Mouse (Mus musculus) lung, embryonic 14.5 days (tissue): ENCODE measurements around the gene Smc4. TPM values are rescaled to one million over a fixed set of nuclear protein-coding genes. Genes with fewer than 3 reads are reported as not detected.

Source experiments
- ATAC-seq: fragments of 200-750 bp; cut with Nextera tagmentation; 2 replicates; pipeline ENCODE4 v1.8.0; 2017; ENCODE audit warnings: mild to moderate bottlenecking, moderate TSS enrichment, moderate library complexity; ENCODE audit not compliant: insufficient read depth
- DNase-seq: peaks from one replicate; pipeline ENCODE4 v3.0.0-alpha.2; 2015
- H3K27ac ChIP-seq: fragments of 300-500 bp; sonication (generic); 2 replicates; pipeline ENCODE4 v1.5.1; 2014; ENCODE audit warnings: low read depth, mild to moderate bottlenecking, moderate library complexity
- H3K27me3 ChIP-seq: fragments of 300-500 bp; sonication (generic); 2 replicates; pipeline ENCODE4 v1.6.1; 2014; ENCODE audit warnings: low read length, control low read depth; ENCODE audit not compliant: insufficient read depth
- H3K36me3 ChIP-seq: fragments of 300-500 bp; sonication (generic); 2 replicates; pipeline ENCODE4 v1.6.1; 2014; ENCODE audit warnings: control low read depth; ENCODE audit not compliant: insufficient read depth
- H3K4me1 ChIP-seq: fragments of 300-500 bp; sonication (generic); 2 replicates; pipeline ENCODE4 v1.6.1; 2014; ENCODE audit warnings: antibody characterized with exemption, control low read depth; ENCODE audit not compliant: insufficient read depth
- H3K4me2 ChIP-seq: fragments of 300-500 bp; sonication (generic); 2 replicates; pipeline ENCODE4 v1.6.1; 2014; ENCODE audit warnings: mild to moderate bottlenecking
- H3K4me3 ChIP-seq: fragments of 300-500 bp; sonication (generic); 2 replicates; pipeline ENCODE4 v1.5.1; 2014; ENCODE audit warnings: low read depth, low read length
- H3K9ac ChIP-seq: fragments of 300-500 bp; sonication (generic); 2 replicates; pipeline ENCODE4 v1.6.1; 2014
- H3K9me3 ChIP-seq: fragments of 300-500 bp; sonication (generic); 2 replicates; pipeline ENCODE4 v1.6.1; 2016; ENCODE audit warnings: low read depth, low read length, control low read depth
- CTCF ChIP-seq: IDR thresholded peaks from 2 replicates; pipeline ENCODE4 v1.5.1; 2016; ENCODE audit warnings: antibody characterized with exemption, low read depth
- WGBS: fragments of 180-500 bp; shearing (Covaris S2); extraction: QIAGEN DNeasy Blood & Tissue Kit; methylation state at CpG from one replicate; pipeline ENCODE4 v1.1.7; 2014; 5-methylcytosine and 5-hydroxymethylcytosine counted together
- microRNA counts: library from miRNA; unstranded; fragments of <30 nt; microRNA quantifications from one replicate; lab custom pipeline; 2016
- microRNA-seq: library from miRNA; unstranded; fragments of <30 nt; microRNA quantifications from one replicate; pipeline ENCODE4, GENCODE M21; 2016; ENCODE audit warnings: borderline number of aligned reads
- polyA plus RNA-seq: library from polyadenylated mRNA; unstranded; fragments of >200 nt; fragmentation: Nextera tagmentation; extraction: Ambion mirVana; gene quantifications from 2 replicates; pipeline ENCODE4 v1.2.1, GENCODE M21; 2014

Smc4 gene
- polyA plus RNA-seq, 1 experiment from 2014 or later = 211 TPM

DNA sequence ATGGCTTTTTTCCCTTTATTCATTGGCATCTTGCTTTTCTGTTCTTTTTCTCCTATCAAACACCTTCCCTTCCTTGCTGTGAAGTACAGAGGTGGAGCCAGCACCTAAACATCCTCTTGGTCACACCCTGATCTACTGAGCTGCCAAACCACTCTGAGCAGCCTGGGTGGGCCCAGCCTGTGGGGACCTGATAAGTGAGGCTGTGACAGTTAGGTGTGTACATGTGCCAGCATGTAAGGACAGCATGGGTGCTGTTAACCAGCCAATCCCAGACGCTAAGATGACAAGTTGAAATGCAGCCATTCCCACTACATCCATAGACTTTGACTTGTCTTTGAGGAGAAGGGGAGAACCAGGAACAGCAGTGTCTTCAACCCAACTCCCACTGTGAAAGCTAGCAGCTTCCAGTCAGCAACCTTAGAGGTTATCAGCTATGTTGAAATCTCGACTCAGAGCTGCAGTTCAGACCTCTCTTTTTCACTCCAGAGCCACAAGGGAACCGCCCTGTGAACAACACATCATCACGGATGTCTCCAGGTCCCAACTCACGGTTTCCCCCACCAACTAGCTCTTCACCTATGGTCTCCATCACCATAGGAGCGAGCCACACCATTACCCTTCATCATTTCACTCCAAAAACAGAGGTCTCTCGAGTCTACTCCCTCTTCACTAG lies 50.4 kb downstream of the Smc4 start:
- H3K9me3 ChIP-seq = no peaks in the 10 kb centered on the region
- no peak overlapping the region for H3K4me3 ChIP-seq
- peak; percentile 86 for ATAC-seq
- no peak for DNase-seq
- H3K4me2 ChIP-seq = no peak overlapping the region; the same call in 1 of the 2 replicates
- WGBS = 65% methylated on average over 7 of the region's 7 CpGs
- TF ChIP-seq CTCF = no peak
- H3K27ac ChIP-seq = no peak overlapping the region; the same call in 1 of the 2 replicates
- H3K9ac ChIP-seq = no peak overlapping the region
- no peaks in the 10 kb centered on the region for H3K36me3 ChIP-seq
- H3K4me1 ChIP-seq = no peaks in the 10 kb centered on the region
- H3K27me3 ChIP-seq = no peaks in the 10 kb centered on the region

- no peaks in the 10 kb centered on the region for H3K4me1 ChIP-seq
- H3K4me3 ChIP-seq = no peak overlapping the region
- no peak for TF ChIP-seq CTCF
- no peaks in the 10 kb centered on the region for H3K9me3 ChIP-seq
- no peak overlapping the region for H3K4me2 ChIP-seq
- DNase-seq = no peak
- ATAC-seq = no peak
- WGBS = 80% methylated on average over 3 of the region's 3 CpGs
- H3K9ac ChIP-seq = no peak overlapping the region
- H3K27ac ChIP-seq = no peak overlapping the region
- H3K27me3 ChIP-seq = no peaks in the 10 kb centered on the region
- no peaks in the 10 kb centered on the region for H3K36me3 ChIP-seq
These were observed 51.3 kb downstream of the Smc4 start for GRCm38 (mm10) chr3:69055871-69056270.

GRCm38 (mm10) chr3:69060672-69061071 lies 56.1 kb downstream of the Smc4 start:
- Histone ChIP-seq H3K27me3 (no peaks in the 10 kb centered on the region), H3K27ac (no peak overlapping the region), H3K9ac (no peak overlapping the region), H3K4me1 (no peaks in the 10 kb centered on the region), H3K4me2 (no peak overlapping the region), H3K36me3 (no peaks in the 10 kb centered on the region), H3K9me3 (no peaks in the 10 kb centered on the region), H3K4me3 (no peak overlapping the region)
- no peak for DNase-seq
- ATAC-seq = no peak
- WGBS = 90% methylated on average over 4 of the region's 4 CpGs
- TF ChIP-seq CTCF = no peak

DNA sequence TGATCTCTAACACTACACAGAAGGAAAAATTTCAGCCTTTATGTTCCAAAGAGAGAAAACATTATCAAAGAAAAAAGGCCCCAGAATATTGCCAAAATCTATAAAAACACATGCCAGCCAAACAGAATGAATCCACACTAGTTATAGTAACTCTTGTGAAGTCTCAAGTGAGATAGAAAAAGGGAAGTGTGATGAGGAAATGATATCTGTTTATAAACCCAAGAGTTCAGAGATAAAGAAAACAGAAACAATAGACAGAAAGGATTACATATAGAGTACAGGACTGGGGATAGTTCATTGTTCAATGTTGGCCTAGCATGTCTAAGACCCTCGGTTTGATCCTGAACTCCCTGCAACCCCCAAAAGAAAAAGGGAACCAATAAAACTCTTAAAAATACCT lies 58.2 kb downstream of the Smc4 start:
- ATAC-seq (no peak), DNase-seq (no peak)
- Histone ChIP-seq H3K36me3 (no peaks in the 10 kb centered on the region), H3K4me3 (no peak overlapping the region), H3K27ac (no peak overlapping the region), H3K9me3 (no peaks in the 10 kb centered on the region), H3K4me1 (no peaks in the 10 kb centered on the region), H3K9ac (no peak overlapping the region), H3K4me2 (no peak overlapping the region), H3K27me3 (no peaks in the 10 kb centered on the region)
- no peak for TF ChIP-seq CTCF
- WGBS = 91% methylated on average over 1 of the region's 1 CpGs

- no peak overlapping the region for H3K27ac ChIP-seq
- peaks cover 4% of the 10 kb centered on the region; the same call in 1 of the 2 replicates for H3K36me3 ChIP-seq
- ATAC-seq (no peak), DNase-seq (peak; percentile 83)
- H3K27me3 ChIP-seq = no peaks in the 10 kb centered on the region
- no peak overlapping the region for H3K9ac ChIP-seq
- no peaks in the 10 kb centered on the region for H3K9me3 ChIP-seq
- H3K4me1 ChIP-seq = no peaks in the 10 kb centered on the region
- no peak overlapping the region for H3K4me3 ChIP-seq
- WGBS = 33% methylated on average over 1 of the region's 1 CpGs
- H3K4me2 ChIP-seq = no peak overlapping the region
- peak; percentile 52 for TF ChIP-seq CTCF
These were observed 59.5 kb downstream of the Smc4 start for GRCm38 (mm10) chr3:69064005-69064404.

MicroRNAs within 50 kb of the gene (microRNA counts, 519-probe panel; counts per million panel counts)
- microRNA mmu-miR-15b (lab: Ali Mortazavi, UCI) = 5,065 counts per million, percentile 95 among the panel's probes with 10 or more counts

Small RNAs within 50 kb of the gene (microRNA-seq; reads per million reads assigned to microRNA genes)
- 3,685 reads per million, percentile 85 among the genes with 10 or more reads in this experiment for gene Mir15b
- gene Mir16-2 = 1,120 reads per million, percentile 73 among the genes with 10 or more reads in this experiment

Other genes starting within 250 kb of the Smc4 start
- gene 1110032F04Rik, start 135.2 kb upstream of the Smc4 start, polyA plus RNA-seq = 0.50 and 0.84 TPM in 2 replicates
- 17.6 and 21.4 TPM in 2 replicates for gene Ift80, start 168 bp upstream of the Smc4 start, polyA plus RNA-seq
- 146 and 153 TPM in 2 replicates for gene Trim59, start 40.0 kb downstream of the Smc4 start, polyA plus RNA-seq
- gene Kpna4, start 122.4 kb downstream of the Smc4 start, polyA plus RNA-seq = 41.2 and 43.3 TPM in 2 replicates
- gene Arl14, start 217.7 kb downstream of the Smc4 start, polyA plus RNA-seq = 1.7 and 1.8 TPM in 2 replicates